Mouse (Mus musculus) testis, postnatal 10 days (tissue): ENCODE measurements around the gene Car2.

Experiments
- DNase-seq: peaks from one replicate; pipeline ENCODE4 v3.0.0; 2021; ENCODE audit warnings: low spot score

Gene Car2

GRCm38 (mm10) chr3:14886102-14887098 lies at the start of gene Car2:
Gene Car2 (plus strand): TSS chr3:14886273.
- peak; percentile 67 for DNase-seq

- DNase-seq: no peak
Observed at GRCm38 (mm10) chr3:14838936-14839335, 47.1 kb upstream of the Car2 start.

GRCm38 (mm10) chr3:14839466-14840118 lies 46.5 kb upstream of the Car2 start:
- no peak for DNase-seq

- DNase-seq: no peak
Observed at GRCm38 (mm10) chr3:14848587-14849254, 37.4 kb upstream of the Car2 start.

- DNase-seq: no peak
Observed at GRCm38 (mm10) chr3:14853966-14854365, 32.1 kb upstream of the Car2 start.

GRCm38 (mm10) chr3:14854446-14854845 lies 31.6 kb upstream of the Car2 start:
- no peak for DNase-seq

- no peak for DNase-seq
Observed at GRCm38 (mm10) chr3:14857874-14858273, 28.2 kb upstream of the Car2 start.

- no peak for DNase-seq
Observed at GRCm38 (mm10) chr3:14860291-14860690, 25.8 kb upstream of the Car2 start.

GRCm38 (mm10) chr3:14861165-14861564 lies 24.9 kb upstream of the Car2 start:
- no peak for DNase-seq

- no peak for DNase-seq
Observed at GRCm38 (mm10) chr3:14861787-14862186, 24.3 kb upstream of the Car2 start.

- DNase-seq: no peak
Observed at GRCm38 (mm10) chr3:14862654-14863021, 23.4 kb upstream of the Car2 start.

- DNase-seq: no peak
Observed at GRCm38 (mm10) chr3:14863022-14863711, 22.9 kb upstream of the Car2 start, which contains the start of gene Car3. Gene Car3 (plus strand): TSS chr3:14863512.

- no peak for DNase-seq
Observed at GRCm38 (mm10) chr3:14863922-14864321, 22.2 kb upstream of the Car2 start.

GRCm38 (mm10) chr3:14865941-14866340 lies 20.1 kb upstream of the Car2 start:
- DNase-seq: no peak

- DNase-seq: peak; percentile 68
Observed at GRCm38 (mm10) chr3:14869779-14870178, 16.3 kb upstream of the Car2 start.

GRCm38 (mm10) chr3:14870528-14870927 lies 15.5 kb upstream of the Car2 start:
- no peak for DNase-seq

- no peak for DNase-seq
Observed at GRCm38 (mm10) chr3:14871386-14871785, 14.7 kb upstream of the Car2 start.

- DNase-seq: no peak
Observed at GRCm38 (mm10) chr3:14874402-14875040, 11.6 kb upstream of the Car2 start.

GRCm38 (mm10) chr3:14876325-14876918 lies 9.7 kb upstream of the Car2 start:
- no peak for DNase-seq

- DNase-seq: no peak
Observed at GRCm38 (mm10) chr3:14877251-14877909, 8.7 kb upstream of the Car2 start.
